Mouse (Mus musculus) hindbrain, embryonic 13.5 days (tissue): ENCODE measurements around the gene Prdx1. TPM values are rescaled to one million over a fixed set of nuclear protein-coding genes. Genes with fewer than 3 reads are reported as not detected.

ENCODE experiments used
- ATAC-seq: fragments of 200-750 bp; cut with Nextera tagmentation; 2 replicates; pipeline ENCODE4 v1.8.0; 2017; ENCODE audit warnings: moderate TSS enrichment; ENCODE audit not compliant: low FRiP score
- H3K27ac ChIP-seq: fragments of 300-500 bp; sonication (generic); 2 replicates; pipeline ENCODE4 v1.5.1; 2015; ENCODE audit warnings: inconsistent platforms, mild to moderate bottlenecking, moderate library complexity
- H3K27me3 ChIP-seq: fragments of 300-500 bp; sonication (generic); 2 replicates; pipeline ENCODE4 v1.6.1; 2015; ENCODE audit warnings: mild to moderate bottlenecking, inconsistent platforms
- H3K36me3 ChIP-seq: fragments of 300-500 bp; sonication (generic); 2 replicates; pipeline ENCODE4 v1.6.1; 2015; ENCODE audit warnings: mild to moderate bottlenecking, inconsistent platforms
- H3K4me1 ChIP-seq: fragments of 300-500 bp; sonication (generic); replicated peaks from 2 replicates; pipeline ENCODE4 v1.6.1; 2015; ENCODE audit warnings: inconsistent platforms
- H3K4me2 ChIP-seq: fragments of 300-500 bp; sonication (generic); 2 replicates; pipeline ENCODE4 v1.6.1; 2015; ENCODE audit warnings: inconsistent platforms, mild to moderate bottlenecking, moderate library complexity
- H3K4me3 ChIP-seq: fragments of 300-500 bp; sonication (generic); 2 replicates; pipeline ENCODE4 v1.5.1; 2015; ENCODE audit warnings: mild to moderate bottlenecking, inconsistent platforms
- H3K9ac ChIP-seq: fragments of 300-500 bp; sonication (generic); 2 replicates; pipeline ENCODE4 v1.6.1; 2015; ENCODE audit warnings: mild to moderate bottlenecking, inconsistent platforms
- H3K9me3 ChIP-seq: fragments of 300-500 bp; sonication (generic); 2 replicates; pipeline ENCODE4 v1.6.1; 2016; ENCODE audit warnings: inconsistent platforms
- WGBS: fragments of 180-500 bp; shearing (Covaris S2); methylation state at CpG from one replicate; pipeline ENCODE4 v1.1.7; 2015; 5-methylcytosine and 5-hydroxymethylcytosine counted together
- polyA plus RNA-seq: library from polyadenylated mRNA; unstranded; fragments of >200 nt; fragmentation: Nextera tagmentation; extraction: Ambion mirVana; gene quantifications from 2 replicates; pipeline ENCODE4 v1.2.1, GENCODE M21; 2015

The Prdx1 gene
- polyA plus RNA-seq, 1 experiment from 2014 or later, result 475 TPM

GRCm38 (mm10) chr4:116710154-116710553 lies 24.8 kb downstream of the Prdx1 start:
- no peaks in the 10 kb centered on the region for H3K27me3 ChIP-seq
- no peaks in the 10 kb centered on the region; the same call in 1 of the 2 replicates for H3K36me3 ChIP-seq
- ATAC-seq, result no peak
- no peaks in the 10 kb centered on the region for H3K9me3 ChIP-seq
- H3K4me2 ChIP-seq, result no peak overlapping the region
- no peak overlapping the region for H3K27ac ChIP-seq
- H3K4me1 ChIP-seq, result peaks cover 19% of the 10 kb centered on the region
- H3K4me3 ChIP-seq, result no peak overlapping the region
- no peak overlapping the region; the same call in 1 of the 2 replicates for H3K9ac ChIP-seq
- 98% methylated on average over 2 of the region's 2 CpGs for WGBS

GRCm38 (mm10) chr4:116712536-116712935 lies 27.2 kb downstream of the Prdx1 start:
- Histone ChIP-seq H3K4me3 (no peak overlapping the region), H3K4me1 (peaks cover 12% of the 10 kb centered on the region), H3K4me2 (no peak overlapping the region), H3K36me3 (no peaks in the 10 kb centered on the region; the same call in 1 of the 2 replicates), H3K9ac (no peak overlapping the region), H3K9me3 (no peaks in the 10 kb centered on the region), H3K27me3 (no peaks in the 10 kb centered on the region), H3K27ac (no peak overlapping the region)
- ATAC-seq, result no peak
- WGBS, result 89% methylated on average over 1 of the region's 1 CpGs

DNA sequence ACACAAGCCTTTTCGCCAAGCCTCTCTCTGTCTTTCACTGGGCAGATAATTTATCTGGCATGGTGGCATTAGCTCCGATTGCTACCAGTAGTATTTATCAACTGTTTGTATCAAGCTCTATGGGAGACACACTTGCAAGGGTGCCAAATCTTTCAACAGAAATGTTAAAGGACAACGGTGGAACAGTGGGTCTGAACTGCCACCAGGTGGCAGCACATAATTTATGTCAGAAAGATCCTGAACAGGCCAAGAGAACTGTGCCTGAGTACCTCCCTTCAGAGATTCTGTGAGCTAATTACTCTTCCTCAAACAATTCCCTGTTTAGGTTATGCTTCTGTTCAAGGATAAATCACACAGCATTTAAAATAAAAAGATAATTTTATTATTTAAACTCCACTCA lies 34.1 kb downstream of the Prdx1 start:
- Histone ChIP-seq H3K9me3 (no peaks in the 10 kb centered on the region), H3K9ac (no peak overlapping the region), H3K4me1 (peaks cover 13% of the 10 kb centered on the region), H3K27ac (no peak overlapping the region), H3K36me3 (no peaks in the 10 kb centered on the region; the same call in 1 of the 2 replicates), H3K27me3 (peaks cover 2% of the 10 kb centered on the region; the same call in 1 of the 2 replicates), H3K4me3 (no peak overlapping the region), H3K4me2 (no peak overlapping the region)
- ATAC-seq, result no peak
- WGBS, result 19% methylated on average over 3 of the region's 3 CpGs

DNA sequence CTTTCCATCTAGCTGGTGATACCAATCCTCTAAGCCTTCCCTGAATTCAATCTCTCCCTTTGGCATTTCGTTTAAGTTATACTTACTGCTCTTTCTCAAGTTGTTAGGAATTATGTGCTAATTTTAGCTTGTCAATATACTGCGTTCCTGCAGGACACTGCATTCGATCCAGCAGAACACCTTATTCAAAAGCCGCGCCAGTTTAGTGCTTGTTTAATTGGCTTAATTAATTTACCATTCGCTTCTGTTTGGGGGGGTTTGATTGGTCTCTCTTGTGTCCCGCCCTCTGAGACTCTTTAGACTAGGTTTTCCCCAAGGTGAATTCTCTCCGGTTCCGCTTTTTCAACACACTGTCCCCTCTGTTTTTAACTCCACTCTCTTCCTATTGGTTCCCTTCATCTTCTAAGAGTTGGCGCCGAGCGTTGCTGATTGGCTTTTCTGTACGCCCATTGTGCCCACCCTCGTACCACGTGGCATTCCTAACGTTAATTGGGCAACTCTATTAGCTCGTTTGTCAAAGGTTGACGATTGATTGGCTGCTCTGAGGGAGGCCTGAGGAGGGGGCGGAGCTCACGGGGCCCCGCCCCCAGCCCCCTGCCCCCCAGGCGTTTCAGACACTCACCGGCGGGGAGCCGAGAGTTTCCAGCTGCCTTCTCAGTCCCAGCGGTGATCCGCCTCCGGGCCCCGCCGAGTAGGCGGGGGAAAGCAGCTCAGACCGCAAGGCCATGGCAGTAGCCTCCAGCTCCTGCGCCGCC lies 35.2 kb downstream of the Prdx1 start, which contains the start of gene Tesk2:
Tesk2 (plus strand) TSS at position 606 of the 755 bp plus-strand sequence.
- Histone ChIP-seq H3K27me3 (peaks cover 2% of the 10 kb centered on the region; the same call in 1 of the 2 replicates), H3K4me1 (peaks cover 13% of the 10 kb centered on the region), H3K4me2 (peak within 1 kb of the TSS; percentile 92), H3K36me3 (no peaks in the 10 kb centered on the region), H3K27ac (peak within 1 kb of the TSS; percentile 70), H3K9me3 (no peaks in the 10 kb centered on the region), H3K4me3 (peak within 1 kb of the TSS; percentile 84), H3K9ac (peak within 1 kb of the TSS; percentile 84)
- under 1% methylated on average over 34 of the region's 34 CpGs for WGBS
- peak; percentile 99 for ATAC-seq

DNA sequence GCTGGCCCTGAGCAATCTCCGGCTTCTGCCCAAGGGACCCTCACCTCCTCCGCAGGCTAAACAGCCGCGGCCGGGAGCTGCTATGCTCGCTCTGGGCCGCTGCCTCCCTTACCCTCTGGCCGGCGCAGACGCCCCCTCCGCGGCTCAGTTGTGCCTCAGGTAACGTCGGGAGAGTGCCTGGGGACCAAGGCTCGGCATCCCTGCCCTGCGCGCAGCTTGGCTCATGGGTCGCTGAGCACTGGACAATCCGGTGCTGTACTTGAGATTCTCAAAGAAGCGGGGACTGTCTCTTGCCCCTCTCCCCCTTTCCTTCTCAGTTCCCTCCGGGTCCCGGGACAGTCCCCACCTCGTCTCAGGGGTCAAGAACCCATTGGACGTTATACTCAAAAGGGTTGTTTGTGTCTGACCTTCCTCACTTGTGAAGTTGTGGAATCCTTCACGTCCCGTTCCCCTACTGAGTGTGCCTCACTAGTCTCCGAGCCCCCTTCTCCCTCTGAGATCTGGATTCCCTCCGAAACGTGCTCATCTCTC lies 35.8 kb downstream of the Prdx1 start:
- no peak; the same call in 1 of the 2 replicates for ATAC-seq
- WGBS, result under 1% methylated on average over 28 of the region's 29 CpGs
- Histone ChIP-seq H3K4me3 (peak overlapping the region; percentile 84), H3K27ac (peak overlapping the region; percentile 70), H3K4me1 (peaks cover 13% of the 10 kb centered on the region), H3K9ac (peak overlapping the region; percentile 84), H3K9me3 (no peaks in the 10 kb centered on the region), H3K27me3 (peaks cover 2% of the 10 kb centered on the region; the same call in 1 of the 2 replicates), H3K4me2 (peak overlapping the region; percentile 92), H3K36me3 (no peaks in the 10 kb centered on the region)

- peaks cover 2% of the 10 kb centered on the region; the same call in 1 of the 2 replicates for H3K27me3 ChIP-seq
- ATAC-seq, result no peak
- no peak overlapping the region for H3K27ac ChIP-seq
- H3K9ac ChIP-seq, result no peak overlapping the region
- H3K4me1 ChIP-seq, result peaks cover 13% of the 10 kb centered on the region
- H3K4me2 ChIP-seq, result no peak overlapping the region
- no peaks in the 10 kb centered on the region for H3K9me3 ChIP-seq
- no peak overlapping the region for H3K4me3 ChIP-seq
- H3K36me3 ChIP-seq, result no peaks in the 10 kb centered on the region
- WGBS, result 45% methylated on average over 7 of the region's 7 CpGs
Observed at GRCm38 (mm10) chr4:116722230-116722629, 36.9 kb downstream of the Prdx1 start.

DNA sequence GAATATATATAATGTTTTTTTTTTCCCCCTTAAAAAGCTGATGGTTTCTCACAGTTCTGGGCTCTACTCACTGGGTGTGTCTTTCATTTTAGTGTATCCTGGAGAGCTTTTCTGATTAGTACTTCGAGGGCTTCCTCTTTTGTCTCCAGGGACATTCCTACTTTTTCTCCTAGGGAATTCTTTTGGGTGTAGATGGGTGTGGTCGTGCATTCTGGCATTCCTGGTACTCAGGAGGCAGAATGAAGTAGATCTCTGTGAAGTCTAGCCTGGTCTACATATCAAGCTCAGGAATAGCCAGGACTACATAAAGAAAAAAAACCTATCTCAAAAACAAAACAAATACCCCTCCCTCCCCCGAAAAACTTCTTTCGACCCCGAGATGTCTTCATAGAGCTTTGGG lies 40.1 kb downstream of the Prdx1 start:
- Histone ChIP-seq H3K4me1 (peaks cover 7% of the 10 kb centered on the region; the same call in 1 of the 2 replicates), H3K4me2 (no peak overlapping the region), H3K36me3 (no peaks in the 10 kb centered on the region), H3K27ac (no peak overlapping the region), H3K9ac (no peak overlapping the region), H3K9me3 (no peaks in the 10 kb centered on the region), H3K4me3 (no peak overlapping the region), H3K27me3 (peaks cover 2% of the 10 kb centered on the region; the same call in 1 of the 2 replicates)
- WGBS, result 87% methylated on average over 5 of the region's 5 CpGs
- no peak for ATAC-seq

DNA sequence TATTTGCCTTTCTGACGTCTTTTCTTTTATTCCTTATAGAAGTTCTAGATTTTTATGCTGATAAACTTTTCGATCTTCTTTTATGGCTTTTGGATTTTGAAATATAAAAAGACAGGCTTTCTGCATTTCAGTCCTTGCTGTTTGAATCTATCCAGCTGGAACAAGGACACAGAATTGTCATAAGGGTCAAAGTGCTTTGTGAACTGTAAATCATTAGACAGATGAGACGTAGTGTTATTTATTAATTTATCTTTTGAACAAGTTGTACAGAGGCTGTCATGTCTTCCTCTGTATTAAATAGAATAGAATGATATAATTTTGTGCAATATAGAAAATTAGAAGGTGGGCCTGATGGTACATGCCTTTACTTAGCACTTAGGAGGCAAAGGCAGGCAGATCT lies 42.1 kb downstream of the Prdx1 start:
- H3K27ac ChIP-seq, result no peak overlapping the region
- ATAC-seq, result no peak
- H3K4me2 ChIP-seq, result no peak overlapping the region
- no peak overlapping the region for H3K4me3 ChIP-seq
- H3K9me3 ChIP-seq, result no peaks in the 10 kb centered on the region
- 85% methylated on average over 3 of the region's 3 CpGs for WGBS
- no peak overlapping the region for H3K9ac ChIP-seq
- H3K36me3 ChIP-seq, result no peaks in the 10 kb centered on the region
- H3K27me3 ChIP-seq, result no peaks in the 10 kb centered on the region
- no peaks in the 10 kb centered on the region for H3K4me1 ChIP-seq

- Histone ChIP-seq H3K4me1 (no peaks in the 10 kb centered on the region), H3K27me3 (no peaks in the 10 kb centered on the region), H3K4me2 (no peak overlapping the region), H3K27ac (no peak overlapping the region), H3K9ac (no peak overlapping the region), H3K36me3 (no peaks in the 10 kb centered on the region), H3K9me3 (no peaks in the 10 kb centered on the region), H3K4me3 (no peak overlapping the region)
- WGBS, result 97% methylated on average over 3 of the region's 3 CpGs
- ATAC-seq, result no peak
Observed at GRCm38 (mm10) chr4:116729532-116729931, 44.2 kb downstream of the Prdx1 start.

DNA sequence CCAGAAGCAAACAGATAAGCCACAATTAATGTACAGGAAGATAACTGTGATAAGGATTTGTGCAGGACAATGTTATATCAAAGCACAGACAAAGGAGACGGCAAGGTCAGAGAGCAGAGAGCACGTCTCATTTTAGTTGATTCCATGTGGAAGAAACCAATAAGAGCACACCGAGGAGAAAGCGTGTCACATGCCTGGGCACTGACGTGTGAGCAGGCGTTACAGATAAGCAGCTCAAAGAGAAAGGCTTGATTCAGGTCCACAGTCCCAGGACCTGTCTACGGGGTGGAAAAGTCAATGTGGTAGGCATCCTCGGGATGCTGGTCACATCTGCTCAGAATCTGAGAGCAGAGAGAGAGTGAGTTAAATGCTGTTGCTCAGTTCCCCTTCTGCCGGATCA lies 45.7 kb downstream of the Prdx1 start:
- Histone ChIP-seq H3K27me3 (no peaks in the 10 kb centered on the region), H3K4me2 (no peak overlapping the region), H3K9ac (no peak overlapping the region), H3K9me3 (no peaks in the 10 kb centered on the region), H3K4me3 (no peak overlapping the region), H3K4me1 (no peaks in the 10 kb centered on the region), H3K27ac (no peak overlapping the region), H3K36me3 (no peaks in the 10 kb centered on the region)
- 92% methylated on average over 9 of the region's 9 CpGs for WGBS
- no peak for ATAC-seq

DNA sequence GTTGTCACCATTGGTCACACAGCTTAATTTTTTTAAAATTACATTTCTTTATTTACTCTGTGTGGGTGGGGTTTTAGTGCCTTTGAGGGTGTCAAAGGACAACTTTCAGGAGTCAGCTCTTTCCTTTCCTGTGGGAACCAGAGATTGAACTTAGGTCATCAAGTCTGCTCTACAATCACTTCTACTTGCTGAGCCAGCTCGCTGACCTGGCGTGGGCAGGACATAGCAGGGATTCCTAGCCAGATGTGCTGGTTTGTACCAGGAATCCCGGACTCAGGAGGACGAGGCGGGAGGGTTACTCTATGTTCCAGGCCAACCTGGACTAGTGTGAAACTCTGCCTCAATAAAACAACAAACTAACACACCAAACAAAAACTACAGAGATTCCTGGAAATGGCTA lies 47.0 kb downstream of the Prdx1 start:
- ATAC-seq, result no peak
- Histone ChIP-seq H3K36me3 (no peaks in the 10 kb centered on the region), H3K27ac (no peak overlapping the region), H3K4me1 (no peaks in the 10 kb centered on the region), H3K9me3 (no peaks in the 10 kb centered on the region), H3K9ac (no peak overlapping the region), H3K4me3 (no peak overlapping the region), H3K4me2 (no peak overlapping the region), H3K27me3 (no peaks in the 10 kb centered on the region)
- 86% methylated on average over 5 of the region's 5 CpGs for WGBS

- no peak overlapping the region for H3K4me2 ChIP-seq
- ATAC-seq, result no peak
- H3K9me3 ChIP-seq, result no peaks in the 10 kb centered on the region
- 87% methylated on average over 2 of the region's 2 CpGs for WGBS
- no peaks in the 10 kb centered on the region for H3K36me3 ChIP-seq
- H3K4me3 ChIP-seq, result no peak overlapping the region
- H3K9ac ChIP-seq, result no peak overlapping the region
- no peak overlapping the region for H3K27ac ChIP-seq
- no peaks in the 10 kb centered on the region for H3K27me3 ChIP-seq
- H3K4me1 ChIP-seq, result no peaks in the 10 kb centered on the region
Observed at GRCm38 (mm10) chr4:116734996-116735395, 49.7 kb downstream of the Prdx1 start.
